Mouse (Mus musculus) kidney, embryonic 14.5 days (tissue): ENCODE data around the gene Megf8. TPM values are rescaled to one million over a fixed set of nuclear protein-coding genes. Genes with fewer than 3 reads are reported as not detected.

ENCODE experiments used
- ATAC-seq: fragments of 200-750 bp; cut with Nextera tagmentation; 2 replicates; pipeline ENCODE4 v1.8.0; 2017; ENCODE audit warnings: moderate number of reproducible peaks, mild to moderate bottlenecking, moderate TSS enrichment, moderate library complexity; ENCODE audit not compliant: low FRiP score, low TSS enrichment
- H3K27ac ChIP-seq: fragments of 300-500 bp; sonication (generic); 2 replicates; pipeline ENCODE4 v1.5.1; 2014; ENCODE audit warnings: low read depth, mild to moderate bottlenecking, low read length, moderate library complexity, mixed read lengths
- H3K27me3 ChIP-seq: fragments of 300-500 bp; sonication (generic); 2 replicates; pipeline ENCODE4 v1.6.1; 2014; ENCODE audit warnings: mild to moderate bottlenecking, low read length; ENCODE audit not compliant: control insufficient read depth, insufficient read depth
- H3K36me3 ChIP-seq: fragments of 300-500 bp; sonication (generic); 2 replicates; pipeline ENCODE4 v1.6.1; 2014; ENCODE audit warnings: low read length, mixed read lengths; ENCODE audit not compliant: control insufficient read depth, insufficient read depth
- H3K4me1 ChIP-seq: fragments of 300-500 bp; sonication (generic); 2 replicates; pipeline ENCODE4 v1.6.1; 2014; ENCODE audit warnings: low read length, mixed read lengths; ENCODE audit not compliant: control insufficient read depth, insufficient read depth
- H3K4me2 ChIP-seq: fragments of 300-500 bp; sonication (generic); replicated peaks from 2 replicates; pipeline ENCODE4 v1.6.1; 2014; ENCODE audit warnings: low read depth, mild to moderate bottlenecking, low read length
- H3K4me3 ChIP-seq: fragments of 300-500 bp; sonication (generic); 2 replicates; pipeline ENCODE4 v1.5.1; 2014; ENCODE audit warnings: mild to moderate bottlenecking, low read length
- H3K9ac ChIP-seq: fragments of 300-500 bp; sonication (generic); 2 replicates; pipeline ENCODE4 v1.6.1; 2014; ENCODE audit warnings: low read depth, mild to moderate bottlenecking, low read length, moderate library complexity
- H3K9me3 ChIP-seq: fragments of 300-500 bp; sonication (generic); 2 replicates; pipeline ENCODE4 v1.6.1; 2016; ENCODE audit warnings: low read length; ENCODE audit not compliant: control insufficient read depth
- WGBS: fragments of 180-500 bp; shearing (Covaris S2); extraction: QIAGEN DNeasy Blood & Tissue Kit; methylation state at CpG from one replicate; pipeline ENCODE4 v1.1.7; 2014; 5-methylcytosine and 5-hydroxymethylcytosine counted together
- polyA plus RNA-seq: library from polyadenylated mRNA; unstranded; fragments of >200 nt; fragmentation: Nextera tagmentation; extraction: Ambion mirVana; gene quantifications from 2 replicates; pipeline ENCODE4 v1.2.1, GENCODE M21; 2014

Megf8 gene
- polyA plus RNA-seq, 1 experiment from 2014 or later: 14.0 TPM

DNA sequence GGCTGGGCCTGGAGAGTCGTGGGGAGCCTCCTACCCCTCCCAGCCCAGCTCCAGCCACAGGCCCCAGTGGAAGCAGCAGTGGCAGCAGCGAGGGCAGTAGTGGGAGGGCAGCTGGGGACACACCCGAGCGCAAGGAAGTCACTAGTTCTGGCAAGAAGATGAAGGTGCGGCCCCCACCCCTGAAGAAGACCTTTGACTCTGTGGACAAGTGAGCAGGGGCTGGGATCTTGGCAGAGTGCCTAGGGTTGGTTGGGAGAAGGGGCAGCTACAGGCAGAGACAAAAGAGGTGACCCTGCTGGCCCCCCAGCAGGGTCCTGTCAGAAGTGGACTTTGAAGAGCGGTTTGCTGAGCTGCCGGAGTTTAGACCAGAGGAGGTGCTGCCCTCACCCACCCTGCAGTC lies 24.9 kb upstream of the Megf8 start:
- peaks cover 84% of the 10 kb centered on the region for H3K36me3 ChIP-seq
- H3K9me3 ChIP-seq: no peaks in the 10 kb centered on the region
- WGBS: 56% methylated on average over 7 of the region's 7 CpGs
- no peak overlapping the region for H3K4me3 ChIP-seq
- no peaks in the 10 kb centered on the region for H3K27me3 ChIP-seq
- H3K4me2 ChIP-seq: no peak overlapping the region
- no peak overlapping the region; the same call in 1 of the 2 replicates for H3K27ac ChIP-seq
- peaks cover 8% of the 10 kb centered on the region for H3K4me1 ChIP-seq
- ATAC-seq: no peak
- no peak overlapping the region for H3K9ac ChIP-seq

DNA sequence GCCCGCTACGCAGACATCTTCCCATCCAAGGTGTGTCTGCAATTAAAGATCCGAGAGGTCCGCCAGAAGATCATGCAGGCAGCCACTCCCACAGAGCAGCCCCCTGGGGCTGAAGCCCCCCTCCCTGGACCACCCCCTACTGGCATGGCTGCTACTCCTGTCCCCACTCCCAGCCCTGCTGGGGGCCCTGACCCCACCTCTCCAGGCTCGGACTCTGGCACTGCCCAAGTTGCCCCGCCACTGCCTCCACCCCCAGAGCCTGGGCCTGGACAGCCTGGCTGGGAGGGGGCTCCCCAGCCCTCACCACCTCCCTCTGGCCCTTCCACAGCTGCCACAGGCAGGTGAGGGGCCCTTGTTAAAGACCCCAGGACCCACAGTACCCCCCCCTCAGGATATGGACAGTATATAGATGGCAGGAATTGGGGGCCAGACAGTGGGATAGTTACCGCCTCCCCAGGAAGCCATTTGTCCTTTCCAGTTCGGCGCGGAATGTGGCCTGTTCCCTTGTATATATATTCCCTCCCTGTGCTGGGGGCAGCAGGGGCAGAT lies 23.7 kb upstream of the Megf8 start:
- WGBS: 84% methylated on average over 10 of the region's 10 CpGs
- peaks cover 72% of the 10 kb centered on the region for H3K36me3 ChIP-seq
- H3K27ac ChIP-seq: no peak overlapping the region
- no peak overlapping the region for H3K9ac ChIP-seq
- ATAC-seq: no peak
- H3K4me3 ChIP-seq: no peak overlapping the region
- H3K4me2 ChIP-seq: no peak overlapping the region
- H3K27me3 ChIP-seq: no peaks in the 10 kb centered on the region
- H3K9me3 ChIP-seq: no peaks in the 10 kb centered on the region
- peaks cover 8% of the 10 kb centered on the region for H3K4me1 ChIP-seq

DNA sequence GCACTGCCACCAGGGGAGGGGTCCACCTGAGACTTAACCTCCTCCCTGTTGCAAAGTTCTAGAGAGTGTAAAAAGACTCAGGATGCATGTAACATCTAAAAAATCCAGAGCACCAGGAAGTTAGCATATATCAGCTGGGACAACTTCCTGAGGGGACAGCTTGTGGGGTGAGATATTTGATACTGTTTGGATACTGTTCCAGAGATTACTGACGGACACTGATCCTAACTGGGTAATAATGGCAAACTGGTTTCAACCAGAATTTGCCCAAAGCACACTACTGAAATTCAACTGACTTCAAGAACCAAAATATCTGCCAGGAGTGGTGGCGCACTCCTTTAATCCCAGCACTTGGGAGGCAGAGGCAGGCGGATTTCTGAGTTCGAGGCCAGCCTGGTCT lies 22.5 kb upstream of the Megf8 start:
- H3K4me2 ChIP-seq: no peak overlapping the region
- peaks cover 8% of the 10 kb centered on the region for H3K4me1 ChIP-seq
- no peak for ATAC-seq
- H3K36me3 ChIP-seq: peaks cover 60% of the 10 kb centered on the region
- H3K9me3 ChIP-seq: no peaks in the 10 kb centered on the region
- no peak overlapping the region for H3K9ac ChIP-seq
- 77% methylated on average over 4 of the region's 4 CpGs for WGBS
- no peak overlapping the region for H3K27ac ChIP-seq
- H3K4me3 ChIP-seq: no peak overlapping the region
- no peaks in the 10 kb centered on the region for H3K27me3 ChIP-seq

DNA sequence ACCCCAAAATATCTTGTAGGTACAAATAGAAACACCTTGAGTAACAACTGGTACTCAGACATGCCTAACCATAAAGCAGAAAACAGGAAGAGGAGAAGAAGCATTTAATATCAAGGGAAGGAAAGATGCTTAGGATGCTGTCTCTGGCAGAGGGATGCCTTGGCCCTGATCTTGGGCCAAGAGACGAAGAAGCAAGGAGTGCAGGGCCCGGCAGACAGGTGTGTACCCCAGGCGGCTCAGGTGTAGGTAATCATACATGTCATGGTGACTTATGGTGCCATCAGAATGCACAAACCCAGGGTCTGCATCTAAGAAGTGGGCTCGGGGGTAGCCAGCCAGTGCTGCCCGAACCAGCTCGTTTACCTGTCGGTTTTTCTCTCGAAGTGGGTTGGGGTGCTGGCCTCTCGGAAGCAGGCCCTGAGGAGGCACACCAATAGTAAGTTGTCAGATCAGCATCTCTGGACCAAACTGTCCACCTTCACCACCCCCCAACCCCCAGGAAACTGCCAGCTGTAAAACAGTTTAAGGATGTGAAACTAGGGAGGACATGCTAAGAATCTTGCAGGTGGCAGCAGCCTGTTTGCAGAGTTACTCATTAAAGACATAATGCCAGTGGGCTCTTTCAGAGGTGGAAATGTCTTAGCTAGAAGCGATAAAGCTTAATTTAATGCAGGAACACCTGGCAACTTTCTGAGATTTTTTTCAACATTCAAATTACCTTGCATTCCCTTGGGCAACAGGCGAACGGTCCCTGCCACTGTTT lies 21.8 kb upstream of the Megf8 start:
- Histone ChIP-seq H3K4me3 (no peak overlapping the region), H3K36me3 (peaks cover 54% of the 10 kb centered on the region), H3K4me1 (peaks cover 8% of the 10 kb centered on the region), H3K27me3 (no peaks in the 10 kb centered on the region), H3K27ac (no peak overlapping the region), H3K9ac (no peak overlapping the region), H3K4me2 (no peak overlapping the region), H3K9me3 (no peaks in the 10 kb centered on the region)
- WGBS: 84% methylated on average over 12 of the region's 12 CpGs
- ATAC-seq: no peak

DNA sequence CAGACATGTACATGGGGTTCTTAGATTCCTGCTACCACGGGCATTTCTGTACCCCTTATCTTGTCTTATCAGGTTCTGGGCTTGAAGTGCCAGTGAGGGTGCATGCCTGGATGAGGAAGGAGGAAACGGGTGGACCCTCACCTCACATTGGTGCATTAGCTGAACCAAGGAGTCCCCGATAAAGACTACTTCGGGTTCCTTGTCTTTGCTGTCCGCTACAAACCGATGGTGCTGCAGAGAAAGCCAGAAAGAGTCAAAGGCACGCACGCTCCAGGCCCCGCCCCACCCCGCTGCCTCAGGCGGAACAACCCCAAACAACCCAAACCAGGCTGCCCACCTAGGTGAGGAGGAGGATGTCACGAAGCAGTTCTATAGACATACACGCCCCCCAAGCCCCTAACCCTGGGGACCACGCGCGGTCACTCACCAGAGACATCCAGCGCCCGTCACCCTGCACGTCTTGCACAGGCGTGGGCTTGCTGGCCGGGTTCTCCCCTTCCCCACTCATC lies 20.0 kb upstream of the Megf8 start:
- Histone ChIP-seq H3K36me3 (peaks cover 35% of the 10 kb centered on the region), H3K4me1 (peaks cover 8% of the 10 kb centered on the region), H3K4me3 (peak overlapping the region; percentile 83), H3K4me2 (peak overlapping the region; percentile 81), H3K27me3 (no peaks in the 10 kb centered on the region), H3K27ac (peak overlapping the region; percentile 93), H3K9me3 (no peaks in the 10 kb centered on the region), H3K9ac (peak overlapping the region; percentile 83)
- WGBS: 0% methylated on average over 21 of the region's 21 CpGs
- ATAC-seq: no peak; the same call in none of the 2 replicates

DNA sequence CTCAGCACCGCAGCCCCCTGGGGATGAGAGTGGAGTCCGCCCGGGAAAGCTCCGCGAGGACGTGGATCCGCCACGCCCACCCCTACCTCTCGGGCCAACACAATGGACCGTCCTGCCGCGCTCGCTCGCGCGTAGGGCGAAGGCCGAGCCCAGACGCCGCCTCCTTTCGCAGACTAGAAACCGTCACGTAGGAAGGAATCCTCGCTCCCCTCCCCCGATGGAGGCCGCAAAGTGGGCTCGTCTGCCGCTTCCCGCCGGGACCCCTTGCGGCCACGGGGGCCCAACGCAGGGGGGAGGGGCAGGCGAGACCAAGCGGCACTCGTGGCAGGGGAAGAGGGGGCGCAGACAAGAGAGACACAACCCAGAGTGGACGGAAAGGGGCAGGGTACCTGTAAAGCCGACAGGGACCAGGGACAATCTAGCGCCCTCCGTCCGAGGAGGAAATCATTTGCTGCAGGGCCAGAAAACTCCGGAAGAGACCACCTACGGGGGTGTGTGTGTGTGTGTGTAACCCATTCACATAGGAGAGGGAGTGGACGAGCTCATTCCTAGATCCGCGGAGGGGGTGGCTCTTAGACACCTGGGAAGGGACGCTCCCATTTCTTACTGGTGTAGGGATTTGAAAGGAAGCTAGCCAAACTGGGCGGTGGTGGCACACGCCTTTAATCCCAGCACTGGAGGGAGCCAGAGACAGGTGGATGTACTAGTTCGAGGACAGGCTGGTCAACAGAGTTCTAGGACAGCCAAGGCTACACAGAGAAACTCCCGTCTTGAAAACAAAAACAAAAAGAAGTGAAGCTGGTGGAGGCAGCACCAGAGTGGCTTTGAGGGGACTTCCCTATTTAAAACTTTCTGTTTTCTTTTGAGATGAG lies 19.3 kb upstream of the Megf8 start, which contains the start of gene Pafah1b3:
Gene Pafah1b3 (minus strand): TSS at position 533 of the 872 bp plus-strand sequence.
- under 1% methylated on average over 52 of the region's 52 CpGs for WGBS
- Histone ChIP-seq H3K4me1 (peaks cover 8% of the 10 kb centered on the region), H3K36me3 (peaks cover 28% of the 10 kb centered on the region), H3K27me3 (no peaks in the 10 kb centered on the region), H3K9me3 (no peaks in the 10 kb centered on the region), H3K27ac (peak within 1 kb of the TSS; percentile 93), H3K4me2 (peak within 1 kb of the TSS; percentile 81), H3K9ac (peak within 1 kb of the TSS; percentile 83), H3K4me3 (peak within 1 kb of the TSS; percentile 83)
- peak; percentile 92 for ATAC-seq

DNA sequence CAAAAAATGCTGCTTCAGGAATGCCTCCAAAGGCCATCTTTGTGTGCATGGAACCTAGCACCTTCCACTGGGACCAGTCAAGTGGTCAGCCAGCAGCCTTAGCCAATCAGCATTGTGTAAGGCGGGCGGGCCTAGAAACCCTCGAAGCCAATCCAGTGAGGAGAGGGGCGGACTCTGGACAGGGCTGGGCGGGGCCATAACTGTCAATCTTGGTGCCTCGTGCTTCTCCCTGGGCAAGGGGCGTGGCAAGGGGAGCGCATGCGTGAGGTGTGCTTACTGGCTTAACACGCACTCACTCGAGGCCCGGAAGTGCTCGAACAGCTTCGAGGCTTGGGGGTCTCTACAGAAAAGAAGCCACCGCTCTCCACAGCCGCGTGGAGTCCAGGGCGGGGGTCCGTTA lies 15.9 kb upstream of the Megf8 start, which contains the start of gene Prr19:
Gene Prr19 (plus strand): TSS at position 349 of the 400 bp plus-strand sequence.
- Histone ChIP-seq H3K4me3 (no peak within 1 kb of the TSS), H3K27me3 (no peaks in the 10 kb centered on the region), H3K36me3 (peaks cover under 1% of the 10 kb centered on the region; the same call in 1 of the 2 replicates), H3K9me3 (no peaks in the 10 kb centered on the region), H3K4me1 (peaks cover 14% of the 10 kb centered on the region), H3K27ac (no peak within 1 kb of the TSS), H3K9ac (no peak within 1 kb of the TSS), H3K4me2 (no peak within 1 kb of the TSS)
- ATAC-seq: no peak; the same call in 1 of the 2 replicates
- WGBS: 62% methylated on average over 19 of the region's 19 CpGs

DNA sequence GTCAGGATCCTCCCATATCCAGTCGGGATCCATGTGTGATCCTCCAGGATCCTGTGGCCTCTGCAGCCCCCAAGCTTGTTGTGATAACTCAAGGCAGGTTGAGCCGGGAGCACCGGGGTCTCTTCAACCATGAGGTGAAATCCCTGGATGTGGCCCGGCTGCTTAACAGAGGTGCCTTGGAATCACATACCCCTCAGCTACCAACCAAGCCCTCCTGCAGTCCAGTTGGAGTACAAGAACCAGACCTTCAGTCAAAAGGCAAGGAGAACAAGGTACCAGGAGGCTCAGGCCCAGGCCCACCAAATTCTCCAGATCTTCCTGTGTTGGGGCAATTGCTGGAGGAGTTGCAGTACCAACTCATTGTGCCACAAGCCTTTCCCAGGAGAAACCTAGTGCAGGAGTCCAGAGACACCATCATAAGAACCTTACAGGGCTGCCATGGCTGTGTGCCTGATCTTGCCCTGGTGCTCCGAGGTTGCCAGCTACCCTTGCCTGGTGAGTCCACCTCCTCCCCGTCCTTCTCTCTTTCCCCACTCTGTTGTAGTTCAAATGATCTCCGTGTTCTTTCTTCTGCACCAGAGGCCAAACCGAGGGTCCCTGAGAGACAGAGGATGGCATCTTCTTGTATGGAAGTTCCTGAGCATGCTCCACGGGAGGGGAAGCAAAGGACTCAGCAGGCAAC lies 13.8 kb upstream of the Megf8 start:
- WGBS: 68% methylated on average over 9 of the region's 9 CpGs

More for the DNA sequence above, 13.8 kb upstream of the Megf8 start:
- Histone ChIP-seq H3K36me3 (no peaks in the 10 kb centered on the region), H3K4me3 (no peak overlapping the region), H3K27ac (no peak overlapping the region), H3K9ac (no peak overlapping the region), H3K4me1 (peaks cover 6% of the 10 kb centered on the region; the same call in 1 of the 2 replicates), H3K9me3 (no peaks in the 10 kb centered on the region), H3K4me2 (no peak overlapping the region), H3K27me3 (peaks cover 5% of the 10 kb centered on the region; the same call in 1 of the 2 replicates)
- ATAC-seq: no peak
